Mouse (Mus musculus) small intestine, adult 2 months (tissue): Measurements from ENCODE around the gene Nme7.

ENCODE experiments used
- CTCF ChIP-seq: fragments of 200-500 bp; IDR thresholded peaks from 2 replicates; pipeline ENCODE4 v1.5.1; 2012; ENCODE audit warnings: low read depth, mild to moderate bottlenecking, control low read depth, inconsistent platforms, low read length, moderate library complexity, mixed read lengths; ENCODE audit not compliant: insufficient replicate concordance, insufficient read length; ENCODE audit errors: extremely low read depth
- POLR2A ChIP-seq: fragments of 200-500 bp; IDR thresholded peaks from 2 replicates; pipeline ENCODE4 v1.6.1; 2012; ENCODE audit warnings: low read depth, mild to moderate bottlenecking, control low read depth, inconsistent platforms, low read length, moderate library complexity

DNA sequence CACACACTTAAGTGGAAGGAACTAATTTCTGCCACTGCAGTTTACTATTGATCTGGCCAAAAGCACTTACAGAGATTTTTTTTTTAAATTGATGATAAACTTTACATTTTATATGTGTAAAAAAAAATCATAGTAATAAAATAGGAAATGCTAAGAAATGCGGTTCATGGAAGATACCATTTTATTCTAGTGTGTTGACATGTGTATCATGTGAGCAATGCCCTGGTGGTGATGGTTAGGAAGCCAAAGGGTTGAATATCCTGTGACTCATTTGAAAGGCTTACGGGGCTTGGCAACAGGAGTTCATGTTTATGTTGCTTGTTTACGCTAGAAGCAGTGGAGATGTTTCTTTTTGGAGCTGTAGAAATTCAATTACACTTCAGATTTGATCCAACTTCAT lies 27.4 kb upstream of the Nme7 start:
- TF ChIP-seq CTCF (no peak), POLR2A (no peak)
